Mouse (Mus musculus): ENCODE results near the gene Rab5b.
"Not testable (repeated sequence)": the region's sequence is repeated elsewhere in the genome, so short reads cannot be mapped to it uniquely, and the experiment has no call there.

DNA sequence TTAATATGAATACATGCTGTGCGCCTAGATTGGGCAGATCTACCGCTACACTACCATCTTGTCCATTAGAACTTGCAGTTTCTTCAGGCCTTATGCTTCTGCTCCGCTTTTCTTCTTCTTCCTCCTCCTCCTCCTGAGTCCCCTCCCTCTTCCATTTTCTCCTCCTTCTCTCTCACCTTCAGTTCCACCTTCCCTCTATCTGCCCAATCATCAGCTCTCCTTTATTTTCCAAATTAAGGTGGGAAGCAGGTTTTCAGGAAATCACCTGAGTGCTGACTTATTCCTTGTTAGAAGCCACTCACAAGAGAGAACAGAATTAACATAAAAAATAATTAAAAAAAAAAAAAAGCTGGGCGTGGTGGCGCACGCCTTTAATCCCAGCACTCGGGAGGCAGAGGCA lies 15.3 kb upstream of the Rab5b start:
- TF ChIP-seq MYOG (IDR thresholded peaks at IDR 0.05; ENCODE audit: control insufficient read depth, extremely low read depth, insufficient read length); CTCF (IDR thresholded peaks at IDR 0.05; ENCODE audit: control insufficient read depth, insufficient read depth, insufficient read length); MAX (IDR thresholded peaks at IDR 0.05); CEBPB (IDR thresholded peaks at IDR 0.05; ENCODE audit: low read depth); USF1 (IDR thresholded peaks at IDR 0.05; ENCODE audit: low read depth): not testable (repeated sequence)
